Mouse (Mus musculus) kidney, adult 11 months (tissue): ENCODE measurements around the gene Atp6v0d1.

Experiments used
- DNase-seq: peaks from one replicate; pipeline ENCODE4 v3.0.0; 2022

Gene Atp6v0d1

DNA sequence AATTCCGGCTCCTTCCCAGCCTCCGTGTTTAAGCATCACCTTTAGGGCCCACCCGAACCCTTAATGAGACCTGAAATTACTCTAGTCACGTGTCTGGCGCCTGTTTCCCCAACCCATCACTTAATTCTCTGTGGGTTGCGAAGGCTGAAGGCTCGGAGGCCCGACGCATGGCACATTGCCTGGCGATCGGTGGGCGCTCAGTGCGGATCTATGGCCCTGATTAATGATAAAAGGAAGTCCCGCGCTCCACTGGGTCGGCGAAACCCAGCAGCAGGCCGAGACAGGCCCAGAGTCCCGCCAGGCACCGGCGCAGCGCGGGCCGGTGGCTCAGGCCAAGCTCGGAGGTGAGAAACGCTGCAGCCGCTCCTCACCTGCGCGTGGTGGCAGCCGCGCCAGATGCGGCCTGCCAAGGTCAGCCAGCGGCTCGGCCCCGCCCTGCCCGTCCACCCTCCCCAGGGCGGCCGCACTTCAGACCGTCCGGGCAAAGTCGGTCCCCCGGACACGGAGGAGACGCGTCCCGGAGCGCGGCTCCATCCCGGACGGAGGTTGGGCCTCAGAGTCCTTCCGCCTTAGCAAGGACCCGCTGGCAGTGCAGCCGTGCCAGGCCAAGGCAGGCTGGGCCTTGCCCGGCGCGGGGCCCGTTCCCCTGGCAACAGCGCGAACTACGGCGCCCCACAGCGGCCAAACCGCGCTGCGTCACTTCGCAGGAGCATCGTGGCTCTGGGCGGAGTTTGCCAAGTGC is 69.2 kb downstream of the Atp6v0d1 start, which contains the start of gene Zdhhc1:
Zdhhc1 (minus strand) TSS at position 464 of the 742 bp plus-strand sequence.
- peak; percentile 84 for DNase-seq

DNA sequence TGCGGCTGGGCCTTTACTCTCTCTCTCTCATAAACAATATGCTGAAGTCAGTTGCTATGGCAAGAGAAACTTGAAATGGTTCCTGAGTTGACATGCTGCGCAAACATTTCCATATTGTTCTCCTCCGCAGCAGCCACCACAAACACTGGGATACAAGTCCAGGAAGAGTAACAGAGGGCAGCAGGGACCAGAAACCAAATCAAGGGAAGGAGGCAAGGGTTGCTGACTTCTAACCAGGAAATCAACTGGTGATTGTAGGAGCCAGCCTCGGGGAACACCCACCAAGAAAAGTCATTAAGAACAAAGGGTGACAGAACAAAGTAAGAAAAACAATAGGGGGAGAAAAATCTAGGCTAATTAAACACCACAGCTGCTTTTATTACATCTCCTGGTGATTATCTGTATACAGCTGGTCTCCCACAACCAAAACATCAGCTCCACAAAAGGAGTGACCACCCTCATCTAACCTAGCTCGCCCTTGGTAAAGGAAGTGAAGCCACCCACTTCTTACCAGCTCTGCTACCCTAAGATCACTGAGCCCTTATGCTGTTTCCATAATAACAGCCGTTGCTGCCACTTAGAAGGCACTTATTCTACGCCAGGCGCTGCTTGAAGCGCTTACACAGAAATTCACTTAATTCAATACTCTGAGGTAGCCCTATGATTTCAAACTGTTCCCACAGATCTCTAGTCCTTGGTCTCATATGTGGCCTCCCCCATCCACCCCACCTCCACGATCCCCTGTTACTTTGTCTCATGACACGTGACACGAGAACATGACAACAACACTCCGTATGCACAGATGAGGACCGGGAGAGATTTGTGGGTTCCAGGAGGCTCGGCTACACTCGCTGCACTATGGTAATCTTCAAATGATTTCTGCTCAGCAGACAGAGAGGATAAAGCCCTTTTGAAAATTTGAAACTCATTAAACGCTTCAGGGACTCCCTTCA is 70.2 kb downstream of the Atp6v0d1 start:
- DNase-seq, result no peak

GRCm38 (mm10) chr8:105494566-105494965 is 71.3 kb downstream of the Atp6v0d1 start:
- DNase-seq, result no peak

- no peak for DNase-seq
Measured at GRCm38 (mm10) chr8:105493495-105493894, 72.4 kb downstream of the Atp6v0d1 start.

DNA sequence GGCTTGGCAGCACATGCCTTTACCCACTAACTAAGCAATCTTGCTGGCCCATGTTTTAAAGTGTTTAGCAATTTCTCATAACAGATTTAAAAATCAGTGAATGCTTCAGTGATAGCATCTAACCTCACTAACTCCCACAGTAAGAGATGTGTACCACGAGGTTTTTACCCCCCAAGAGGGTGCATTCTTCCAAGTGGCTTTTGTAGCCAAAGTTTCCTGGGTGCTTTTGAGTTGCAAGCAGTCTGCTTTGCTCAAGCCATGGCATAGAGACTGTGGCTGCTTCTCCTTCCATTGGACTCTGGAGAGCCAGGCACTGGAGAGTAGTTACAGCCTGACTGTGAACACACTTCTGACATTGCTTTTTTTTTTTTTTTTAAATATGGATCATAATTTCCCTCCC is 76.6 kb downstream of the Atp6v0d1 start:
- DNase-seq, result no peak

GRCm38 (mm10) chr8:105488082-105488481 is 77.8 kb downstream of the Atp6v0d1 start:
- no peak for DNase-seq

- peak; percentile 84 for DNase-seq
Measured at GRCm38 (mm10) chr8:105484392-105484791, 81.5 kb downstream of the Atp6v0d1 start.

DNA sequence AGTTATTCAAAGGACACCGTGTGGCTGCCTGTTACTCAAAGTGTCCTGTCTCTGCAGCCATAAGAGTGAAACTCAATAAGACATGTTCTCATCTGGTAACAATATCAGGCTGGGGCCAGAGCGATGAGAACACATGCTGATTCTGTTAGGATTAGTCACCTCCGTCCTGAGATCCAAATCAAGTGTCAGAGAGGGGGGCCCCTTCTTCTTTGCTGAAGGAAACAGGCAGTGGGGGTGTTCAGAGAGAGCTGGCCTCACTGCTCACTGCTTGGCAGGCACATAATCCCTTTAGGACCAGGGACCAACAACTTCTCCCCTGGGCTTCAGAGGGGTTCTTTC is 81.8 kb downstream of the Atp6v0d1 start:
- DNase-seq, result no peak

DNA sequence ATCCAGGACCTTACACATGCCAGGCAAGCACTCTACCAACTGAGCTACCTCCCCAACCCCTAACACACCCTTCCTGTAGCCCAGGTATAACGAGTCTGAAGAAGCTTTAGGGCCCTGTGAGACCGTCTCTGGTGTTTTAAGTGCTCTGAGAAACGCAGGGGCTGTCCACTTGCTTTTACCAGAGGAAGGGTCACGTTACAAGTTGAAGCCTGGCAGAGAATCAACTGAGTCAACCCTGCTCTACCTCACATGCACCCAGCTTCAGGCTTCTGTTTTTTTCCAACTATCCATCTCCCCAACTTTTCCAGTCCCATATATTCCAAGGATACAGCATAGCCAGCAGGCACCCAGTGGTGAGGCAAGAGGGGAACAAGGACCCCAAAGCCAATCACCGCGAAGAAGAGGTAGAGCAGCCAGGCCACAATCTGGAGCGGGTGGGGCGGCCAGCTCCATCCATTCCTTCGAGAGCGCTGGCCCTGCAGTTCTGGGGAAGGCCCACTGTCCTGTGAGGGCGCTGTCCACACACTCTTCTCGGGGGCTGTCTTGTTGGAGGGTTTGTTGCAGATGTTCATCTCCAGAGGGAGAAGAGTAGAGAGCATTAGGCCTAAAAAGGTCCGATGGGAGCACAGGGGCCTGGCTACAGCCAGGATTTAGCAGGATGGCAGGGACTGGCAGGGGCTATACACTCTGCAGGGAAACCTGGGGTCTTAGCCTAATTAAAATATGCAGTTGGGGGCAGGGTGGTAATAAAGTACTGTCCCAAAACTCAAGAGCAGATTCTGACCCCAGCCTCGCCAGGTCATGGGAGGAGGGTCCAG is 82.4 kb downstream of the Atp6v0d1 start:
- no peak for DNase-seq

- no peak for DNase-seq
Measured at GRCm38 (mm10) chr8:105482123-105482522, 83.7 kb downstream of the Atp6v0d1 start.

DNA sequence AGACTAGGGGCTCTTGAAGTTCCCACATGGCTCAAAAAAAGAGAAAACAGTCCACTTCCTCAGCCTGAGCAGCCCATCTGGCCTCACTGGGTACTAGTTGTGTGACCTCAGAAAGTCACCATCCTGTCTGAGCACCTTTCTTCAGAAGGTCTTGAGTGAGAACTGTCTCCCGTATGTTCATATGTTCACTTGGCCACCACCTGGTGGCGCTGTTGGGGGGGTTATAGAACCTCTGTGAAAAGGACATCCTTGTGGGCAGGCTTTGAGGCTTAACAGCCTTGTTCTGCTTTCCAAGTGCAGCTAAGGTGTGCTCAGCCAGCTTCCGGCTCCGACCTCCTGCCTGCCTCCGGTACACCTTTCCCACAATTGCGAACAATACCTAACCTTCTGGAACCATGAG is 84.4 kb downstream of the Atp6v0d1 start:
- no peak for DNase-seq

DNA sequence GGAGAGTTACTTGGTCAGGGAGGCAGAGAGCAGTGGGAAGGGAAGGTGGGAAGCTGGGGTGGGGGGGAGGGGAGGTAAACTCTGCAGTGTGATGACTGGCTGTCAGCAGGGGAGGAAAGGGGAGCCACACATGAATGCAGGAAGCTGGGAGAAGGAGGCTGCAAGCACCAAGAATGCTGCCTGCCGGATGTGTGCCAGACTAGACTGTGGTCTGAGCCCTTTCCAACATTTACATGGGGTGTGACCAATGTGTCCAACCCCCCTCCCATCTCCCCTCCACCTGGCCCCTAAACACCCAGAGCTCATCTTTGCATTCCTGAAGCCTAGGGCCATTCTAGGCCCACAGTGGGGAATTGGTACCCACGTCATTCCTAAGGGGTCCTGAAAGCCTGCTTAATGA is 84.8 kb downstream of the Atp6v0d1 start:
- DNase-seq, result no peak

DNA sequence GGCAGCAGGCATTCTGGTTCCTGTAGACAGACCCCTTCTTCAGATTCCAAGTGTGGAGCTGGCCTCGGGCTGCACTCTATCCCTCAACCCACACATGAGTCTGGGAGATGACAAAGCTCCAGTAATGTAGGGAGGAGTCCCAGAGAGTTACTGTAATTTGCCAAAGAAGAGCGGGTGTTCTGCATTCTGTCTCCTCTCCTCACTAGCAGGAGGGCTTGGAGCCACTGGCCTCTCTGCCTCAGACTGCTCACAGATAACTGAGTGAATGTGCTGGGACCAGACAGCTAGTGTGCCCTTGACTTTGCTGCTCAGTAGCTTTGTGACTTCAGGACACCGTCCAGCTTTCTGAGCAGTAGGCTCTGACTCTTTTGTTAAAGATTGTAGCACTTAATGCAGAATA is 88.1 kb downstream of the Atp6v0d1 start:
- DNase-seq, result no peak

DNA sequence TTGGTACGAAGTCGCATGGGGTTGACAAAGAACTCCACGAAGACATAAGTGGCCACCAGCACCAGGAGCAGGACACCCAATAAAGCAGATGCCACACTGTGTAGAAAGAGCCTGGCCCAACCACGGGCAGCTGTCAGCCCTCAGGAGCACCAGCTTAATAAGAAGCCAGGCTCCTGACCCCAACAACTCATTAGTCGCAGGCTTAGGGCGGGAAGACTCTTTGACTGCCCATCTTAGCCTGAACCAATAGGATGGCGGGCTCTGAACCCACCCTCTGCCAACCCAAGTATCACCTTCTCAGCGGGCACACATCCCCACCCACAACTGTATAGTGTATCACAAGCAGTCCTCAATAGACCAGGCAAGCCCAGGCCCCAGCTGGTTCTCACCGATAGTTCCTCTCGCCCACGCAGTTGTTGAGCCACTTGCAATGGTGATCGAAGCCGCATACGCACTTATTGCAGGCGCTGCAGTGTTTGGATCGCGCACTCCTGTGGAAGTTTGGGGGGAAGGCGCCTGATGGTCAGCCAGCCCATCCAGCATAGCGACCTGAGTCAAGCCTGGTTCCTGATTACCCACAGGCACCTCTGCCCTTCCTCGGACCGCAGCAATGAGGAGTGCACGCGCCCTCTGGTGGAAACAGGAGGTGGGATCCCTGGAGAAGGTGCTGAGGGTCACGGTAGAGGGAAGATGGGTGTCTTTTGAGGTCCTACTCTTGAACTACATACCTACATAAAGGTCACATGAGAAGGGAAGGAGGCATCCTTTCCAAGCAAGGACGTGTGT is 89.0 kb downstream of the Atp6v0d1 start:
- DNase-seq, result peak; percentile 69

- DNase-seq, result no peak
Measured at GRCm38 (mm10) chr8:105476161-105476560, 89.7 kb downstream of the Atp6v0d1 start.

DNA sequence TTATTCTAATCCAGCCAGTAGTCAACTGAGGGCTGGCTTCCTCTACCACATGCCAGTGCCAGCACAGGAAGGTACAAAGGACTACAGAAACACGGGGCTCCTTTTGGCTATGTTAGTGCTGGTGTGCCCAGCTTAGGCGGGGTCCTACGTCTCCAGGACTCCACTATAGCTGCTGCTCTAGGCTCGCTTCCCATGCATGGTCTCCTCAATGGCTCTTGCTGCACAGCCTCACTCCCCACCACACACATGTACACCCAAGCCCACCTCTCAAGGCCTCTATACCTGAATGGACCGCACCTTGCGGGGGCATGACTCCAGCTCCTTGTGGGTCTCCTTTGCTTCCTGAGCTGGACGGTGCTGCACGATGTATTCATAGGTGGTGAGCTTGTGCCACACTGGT is 90.1 kb downstream of the Atp6v0d1 start:
- no peak for DNase-seq

GRCm38 (mm10) chr8:105475254-105475653 is 90.6 kb downstream of the Atp6v0d1 start:
- DNase-seq, result no peak

GRCm38 (mm10) chr8:105474680-105475079 is 91.2 kb downstream of the Atp6v0d1 start:
- no peak for DNase-seq
